Mouse (Mus musculus) heart, postnatal 14 days (tissue): Measurements from ENCODE around the gene Nudt21. TPM values are rescaled to one million over a fixed set of nuclear protein-coding genes. Genes with fewer than 3 reads are reported as not detected.

Experiments used
- total RNA-seq, 2 experiments: library from RNA; stranded (reverse); gene quantifications; 2 replicates each; pipeline ENCODE4 v1.2.3; 2021

The Nudt21 gene
- total RNA-seq, 2 experiments from 2014 or later = 29.2 to 30.3 TPM

Other genes starting within 250 kb of the Nudt21 start
- 10 to 100 TPM; 20.0 to 26.8 TPM for gene Gnao1, start 227.1 kb downstream of the Nudt21 start, total RNA-seq
- gene Amfr, start 24.2 kb downstream of the Nudt21 start, total RNA-seq = 100 to 1,000 TPM; 108 to 112 TPM
- 10 to 100 TPM; 23.0 to 23.9 TPM for gene Ogfod1, start 167 bp upstream of the Nudt21 start, total RNA-seq
- gene Bbs2, start 61.9 kb upstream of the Nudt21 start, total RNA-seq = 1 to 10 TPM; 5.3 to 7.9 TPM
- gene Mt4, start 100.2 kb upstream of the Nudt21 start, total RNA-seq = not detected
- gene Mt3, start 115.6 kb upstream of the Nudt21 start, total RNA-seq = 1 to 10 TPM; 4.9 to 5.5 TPM
- 10 to 100 TPM; 71.0 to 71.3 TPM for gene Mt2, start 135.6 kb upstream of the Nudt21 start, total RNA-seq
- gene Mt1, start 142.1 kb upstream of the Nudt21 start, total RNA-seq = 100 to 1,000 TPM; 388 to 401 TPM
- gene Nup93, start 177.5 kb upstream of the Nudt21 start, total RNA-seq = 10 to 100 TPM; 17.3 to 20.2 TPM